Mouse (Mus musculus) layer of hippocampus, postnatal 14 days (tissue): ENCODE results near the gene Tbc1d5. TPM values are rescaled to one million over a fixed set of nuclear protein-coding genes. Genes with fewer than 3 reads are reported as not detected.

Experiments used
- DNase-seq, 2 experiments: peaks; one replicate each; pipeline ENCODE4 v3.0.0; 2021 to 2022; ENCODE audit warnings: low spot score in 2 of 2, mixed read lengths in 1 of 2
- total RNA-seq, 2 experiments: library from RNA; stranded (reverse); gene quantifications; 2 replicates each; pipeline ENCODE4 v1.2.3; 2021

Tbc1d5 gene
- total RNA-seq, 2 experiments from 2014 or later: 22.0 to 24.1 TPM

- DNase-seq: no peak
Measured at GRCm38 (mm10) chr17:50753356-50754138, 425.6 kb downstream of the Tbc1d5 start.

- no peak for DNase-seq
Measured at GRCm38 (mm10) chr17:50752753-50753152, 426.4 kb downstream of the Tbc1d5 start.

DNA sequence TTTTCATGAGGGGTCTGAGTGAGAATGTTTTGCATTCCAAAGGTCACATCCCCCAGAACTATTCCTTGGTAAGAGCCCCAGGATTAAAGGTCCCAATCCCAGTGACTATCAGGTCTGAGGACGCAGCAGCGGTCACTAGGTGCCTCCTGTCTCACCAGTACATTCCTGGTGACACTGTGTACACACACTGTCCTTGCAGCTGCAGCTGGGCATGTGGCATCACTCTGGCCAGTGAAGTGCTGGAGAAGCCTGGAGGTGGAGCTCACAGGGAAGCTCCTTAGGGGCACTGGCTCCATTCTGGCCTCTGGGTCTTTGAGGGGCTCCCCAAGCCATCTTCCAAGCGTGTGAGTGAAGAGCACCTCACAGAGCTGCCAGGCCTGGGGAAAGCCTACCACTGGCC is 427.2 kb downstream of the Tbc1d5 start:
- no peak for DNase-seq

DNA sequence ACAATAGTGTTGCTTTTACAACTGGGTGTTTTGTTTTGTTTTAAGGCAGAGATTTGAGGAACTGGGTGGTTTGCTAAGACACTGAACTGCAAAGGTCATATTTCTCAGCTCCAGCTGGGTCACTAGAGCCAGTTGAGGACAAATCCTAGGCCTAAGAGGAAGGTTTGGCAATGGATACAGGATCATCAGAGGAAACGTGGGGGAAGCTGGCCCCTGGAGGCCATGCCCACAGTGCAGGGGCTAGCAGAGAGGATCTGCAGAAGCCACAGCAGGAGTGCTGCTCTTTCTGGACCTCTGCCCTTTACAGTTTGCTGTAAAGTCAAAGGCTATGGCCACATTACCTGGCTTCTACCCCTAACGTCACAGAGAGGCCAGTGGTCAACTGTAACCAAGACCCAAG is 428.3 kb downstream of the Tbc1d5 start:
- DNase-seq: no peak

GRCm38 (mm10) chr17:50741386-50741785 is 437.8 kb downstream of the Tbc1d5 start:
- DNase-seq: no peak

- DNase-seq: no peak
Measured at GRCm38 (mm10) chr17:50740804-50741203, 438.3 kb downstream of the Tbc1d5 start.

GRCm38 (mm10) chr17:50738476-50738875 is 440.7 kb downstream of the Tbc1d5 start:
- DNase-seq: no peak

GRCm38 (mm10) chr17:50737068-50737467 is 442.1 kb downstream of the Tbc1d5 start:
- DNase-seq: no peak

DNA sequence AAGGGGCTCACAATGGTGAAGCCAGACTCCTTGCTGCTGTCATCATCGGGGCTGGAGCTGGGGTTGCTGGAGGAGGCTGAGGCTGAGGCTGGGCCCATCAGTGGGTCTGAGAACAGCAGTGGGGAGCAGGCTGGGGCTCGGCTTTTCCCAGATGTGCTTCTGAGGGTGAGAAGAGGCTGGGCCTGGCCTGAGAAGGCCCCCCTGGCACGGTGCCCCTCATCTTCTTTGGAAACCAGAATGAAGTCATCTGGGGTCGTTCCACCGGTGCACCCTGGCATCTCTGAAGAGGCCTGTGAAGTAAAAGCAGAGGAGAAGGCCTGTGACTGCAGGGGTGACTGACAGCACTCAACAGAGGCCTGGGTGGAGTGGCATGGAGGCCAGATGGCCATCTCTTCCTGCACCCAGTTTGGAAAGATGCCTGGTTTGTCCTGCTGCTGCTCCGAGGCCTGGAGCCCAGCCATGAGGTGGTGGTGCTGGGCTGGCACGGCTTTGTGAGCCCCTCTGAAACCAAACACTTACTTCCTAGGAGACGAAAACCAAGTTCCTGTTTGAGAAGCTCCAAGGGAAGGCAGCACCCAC is 443.1 kb downstream of the Tbc1d5 start:
- peak in 1 of 2 experiments; percentile 25 for DNase-seq

GRCm38 (mm10) chr17:50735382-50735954 is 443.7 kb downstream of the Tbc1d5 start:
- DNase-seq: peak in 1 of 2 experiments; percentile 18

DNA sequence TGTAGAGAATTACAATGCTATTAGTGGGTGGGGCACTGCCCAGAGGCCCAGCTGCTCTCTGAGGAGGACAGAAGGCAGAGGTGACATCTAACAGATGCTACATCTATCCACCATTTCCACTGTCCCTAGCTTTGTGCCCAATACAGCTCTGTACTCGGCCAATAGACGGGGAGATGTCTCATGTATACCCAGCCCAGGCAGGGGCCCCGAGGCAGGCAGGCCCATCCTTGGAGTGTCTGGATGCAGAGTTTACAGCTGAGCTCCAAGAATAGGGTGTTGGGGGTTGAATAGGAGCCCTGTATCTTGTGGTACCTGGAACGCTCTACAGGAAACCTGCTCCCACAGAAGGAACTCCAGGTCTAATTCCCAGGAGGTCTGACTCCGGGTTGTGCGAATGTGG is 444.4 kb downstream of the Tbc1d5 start:
- no peak for DNase-seq

DNA sequence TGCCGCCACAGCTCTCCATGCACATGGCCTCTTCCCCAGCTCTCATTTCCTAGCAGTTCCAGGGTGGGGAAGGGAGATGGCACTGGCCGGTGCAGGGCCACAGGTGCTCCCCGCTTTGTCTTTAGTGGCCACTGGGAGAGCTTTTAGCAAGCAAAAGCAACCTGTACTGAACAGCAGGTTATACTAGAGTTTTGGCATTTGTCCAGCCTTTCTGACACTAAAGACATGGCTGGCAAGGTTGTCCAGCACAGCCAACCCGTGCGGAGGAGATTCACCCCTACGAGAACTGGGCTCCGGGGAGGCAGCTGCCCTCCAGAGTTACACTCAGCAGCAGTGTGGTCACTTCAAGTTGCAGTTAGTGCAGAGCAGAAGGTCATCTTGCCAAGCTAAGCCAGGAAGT is 445.8 kb downstream of the Tbc1d5 start:
- DNase-seq: no peak

DNA sequence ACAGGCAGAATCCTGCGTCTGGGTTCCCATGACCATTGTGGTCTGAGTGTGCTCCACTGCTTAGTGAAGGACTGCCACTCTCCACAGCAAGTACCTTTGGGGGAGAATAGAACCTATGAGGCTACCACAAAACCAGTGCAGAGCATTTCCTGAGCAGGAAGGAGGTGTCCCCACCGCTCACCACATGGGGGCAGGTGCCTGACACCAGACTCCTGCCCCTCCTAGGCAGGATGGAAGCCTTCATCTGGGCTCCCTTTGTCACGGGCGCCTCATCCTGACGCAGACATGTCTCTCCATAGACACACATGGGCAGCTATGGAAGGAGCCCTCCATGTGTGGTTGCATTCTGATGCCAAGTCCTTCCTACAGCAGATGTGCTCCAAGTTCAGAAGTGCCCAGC is 447.3 kb downstream of the Tbc1d5 start:
- DNase-seq: no peak

GRCm38 (mm10) chr17:50730896-50731295 is 448.3 kb downstream of the Tbc1d5 start:
- no peak for DNase-seq

GRCm38 (mm10) chr17:50729577-50729976 is 449.6 kb downstream of the Tbc1d5 start:
- no peak for DNase-seq

DNA sequence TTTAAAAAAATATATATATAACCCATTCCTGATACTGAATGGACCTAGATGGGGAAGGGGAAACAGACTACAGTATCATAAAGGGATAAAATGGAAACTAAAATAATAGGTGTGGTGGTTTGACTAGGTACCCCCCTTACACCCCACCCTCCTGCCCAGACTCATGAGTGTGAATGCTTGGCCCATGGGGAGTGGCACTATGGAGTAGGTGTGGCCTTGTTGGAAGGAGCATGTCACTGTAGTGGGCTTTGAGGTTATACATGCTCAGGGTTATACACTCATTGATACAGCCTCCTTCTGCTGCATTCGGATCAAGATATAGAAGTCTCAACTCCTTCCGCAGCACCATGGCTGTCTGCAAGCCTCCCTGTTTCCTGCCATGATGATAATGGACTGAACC is 450.1 kb downstream of the Tbc1d5 start:
- DNase-seq: no peak

GRCm38 (mm10) chr17:50726265-50726664 is 452.9 kb downstream of the Tbc1d5 start:
- no peak for DNase-seq

DNA sequence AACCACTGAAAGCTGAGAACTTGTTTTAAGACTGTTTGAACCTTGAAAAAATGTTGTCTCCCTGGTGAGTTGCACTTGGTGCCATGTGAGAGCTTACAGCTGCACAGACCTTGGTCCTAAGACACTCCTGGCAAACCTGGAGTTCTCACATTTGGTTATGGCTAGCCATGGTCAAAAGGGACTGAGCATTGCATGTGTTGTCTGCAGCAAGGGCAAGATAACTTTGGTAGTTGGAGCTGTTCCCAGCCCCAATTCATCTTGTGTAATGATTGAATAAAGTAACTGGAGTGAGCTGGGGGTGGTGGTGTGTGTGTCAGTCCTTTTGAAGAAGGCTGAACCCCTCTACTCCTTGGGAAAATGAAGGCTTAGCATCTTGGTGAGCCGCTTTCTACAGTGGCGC is 454.8 kb downstream of the Tbc1d5 start:
- no peak for DNase-seq

GRCm38 (mm10) chr17:50717586-50717985 is 461.6 kb downstream of the Tbc1d5 start:
- no peak for DNase-seq

- no peak for DNase-seq
Measured at GRCm38 (mm10) chr17:50710497-50711222, 468.5 kb downstream of the Tbc1d5 start.

DNA sequence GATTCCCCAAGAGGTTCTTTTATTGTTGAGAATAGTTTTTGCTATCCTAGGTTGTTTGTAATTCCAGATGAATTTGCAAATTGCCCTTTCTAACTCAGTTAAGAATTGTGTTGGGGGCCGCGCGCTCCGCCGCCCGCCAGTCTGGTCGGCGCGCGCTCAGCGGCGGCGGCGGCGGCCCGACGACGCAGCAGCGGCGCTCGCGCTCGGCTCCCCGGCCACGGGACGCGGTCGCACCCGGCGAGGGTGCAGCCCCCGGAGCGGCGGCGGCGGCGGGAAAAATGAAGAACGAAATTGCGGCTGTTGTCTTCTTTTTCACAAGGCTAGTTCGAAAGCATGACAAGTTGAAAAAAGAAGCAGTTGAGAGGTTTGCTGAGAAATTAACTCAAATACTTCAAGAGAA is 480.7 kb downstream of the Tbc1d5 start:
- peak in 1 of 2 experiments; percentile 0 for DNase-seq

- peak; percentile 19 to 32 for DNase-seq
Measured at GRCm38 (mm10) chr17:50688135-50688534, 491.0 kb downstream of the Tbc1d5 start.
